Mouse (Mus musculus) thymus, postnatal 10 days (tissue): ENCODE data around the gene Mefv.
"Not testable (repeated sequence)": the region's sequence is repeated elsewhere in the genome, so short reads cannot be mapped to it uniquely, and the experiment has no call there.

ENCODE experiments used
- DNase-seq, 2 experiments: peaks; one replicate each; pipeline ENCODE4 v3.0.0; 2021; ENCODE audit warnings: low spot score in 2 of 2

Gene Mefv

GRCm38 (mm10) chr16:3717980-3718379 lies at the start of gene Mefv:
Gene Mefv (minus strand): TSS chr16:3718097.
- no peak for DNase-seq

GRCm38 (mm10) chr16:3748976-3749375 lies 31.1 kb upstream of the Mefv start:
- no peak for DNase-seq

- DNase-seq = no peak
Measured at GRCm38 (mm10) chr16:3745656-3746055, 27.8 kb upstream of the Mefv start.

GRCm38 (mm10) chr16:3744186-3744700 lies 26.3 kb upstream of the Mefv start:
- peak; percentile 47 to 57 for DNase-seq

GRCm38 (mm10) chr16:3743503-3744185 lies 25.7 kb upstream of the Mefv start, which contains the start of gene Zfp263:
Gene Zfp263 (plus strand): TSS chr16:3744093.
- peak; percentile 87 to 89 for DNase-seq

GRCm38 (mm10) chr16:3742466-3742865 lies 24.6 kb upstream of the Mefv start:
- no peak for DNase-seq

- DNase-seq = no peak
Measured at GRCm38 (mm10) chr16:3733198-3733732, 15.4 kb upstream of the Mefv start.

GRCm38 (mm10) chr16:3732612-3733011 lies 14.7 kb upstream of the Mefv start:
- no peak for DNase-seq

GRCm38 (mm10) chr16:3727980-3728720 lies 10.3 kb upstream of the Mefv start:
- no peak for DNase-seq

- DNase-seq = no peak
Measured at GRCm38 (mm10) chr16:3723231-3723630, 5.3 kb upstream of the Mefv start.

- no peak for DNase-seq
Measured at GRCm38 (mm10) chr16:3714731-3715130, 3.2 kb downstream of the Mefv start.

- no peak for DNase-seq
Measured at GRCm38 (mm10) chr16:3706680-3707079, 11.2 kb downstream of the Mefv start.

- no peak for DNase-seq
Measured at GRCm38 (mm10) chr16:3700893-3701292, 17.0 kb downstream of the Mefv start.

GRCm38 (mm10) chr16:3699281-3699680 lies 18.6 kb downstream of the Mefv start:
- no peak for DNase-seq

GRCm38 (mm10) chr16:3689608-3690007 lies 28.3 kb downstream of the Mefv start:
- not testable (repeated sequence) for DNase-seq
